Mouse (Mus musculus): ENCODE results near the gene Atpif1. TPM values are rescaled to one million over a fixed set of nuclear protein-coding genes. Genes with fewer than 3 reads are reported as not detected.
A peak's percentile ranks its signal among the peaks of the same experiment; 100 is the strongest.

Atpif1 gene
- total RNA-seq, 2 experiments from 2014 or later, result 311 to 337 TPM

- no peak for DNase-seq
These were observed 5.4 kb downstream of the Atpif1 start for GRCm38 (mm10) chr4:132527917-132528522.

- no peak for DNase-seq
These were observed 6.8 kb downstream of the Atpif1 start for GRCm38 (mm10) chr4:132526678-132527077.

DNA sequence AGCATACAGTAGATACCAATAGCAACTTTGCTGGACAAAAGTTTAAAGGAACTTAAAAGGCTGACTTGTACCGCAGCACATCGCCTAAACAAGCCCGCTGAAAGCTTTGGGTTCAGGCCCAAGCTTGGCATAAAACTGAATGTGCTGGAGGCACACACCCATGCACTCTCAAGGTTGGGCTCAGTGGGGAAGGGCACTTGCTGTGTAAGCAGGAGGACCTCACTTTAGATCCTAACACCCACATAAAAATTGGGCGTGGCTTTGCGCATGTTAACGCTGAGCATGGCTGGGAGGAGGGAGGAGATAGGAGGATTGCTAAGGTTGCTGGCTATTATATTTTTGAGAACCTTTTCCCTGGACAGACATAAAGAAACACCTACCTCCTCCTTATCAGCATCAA is 8.7 kb downstream of the Atpif1 start:
- no peak for DNase-seq

DNA sequence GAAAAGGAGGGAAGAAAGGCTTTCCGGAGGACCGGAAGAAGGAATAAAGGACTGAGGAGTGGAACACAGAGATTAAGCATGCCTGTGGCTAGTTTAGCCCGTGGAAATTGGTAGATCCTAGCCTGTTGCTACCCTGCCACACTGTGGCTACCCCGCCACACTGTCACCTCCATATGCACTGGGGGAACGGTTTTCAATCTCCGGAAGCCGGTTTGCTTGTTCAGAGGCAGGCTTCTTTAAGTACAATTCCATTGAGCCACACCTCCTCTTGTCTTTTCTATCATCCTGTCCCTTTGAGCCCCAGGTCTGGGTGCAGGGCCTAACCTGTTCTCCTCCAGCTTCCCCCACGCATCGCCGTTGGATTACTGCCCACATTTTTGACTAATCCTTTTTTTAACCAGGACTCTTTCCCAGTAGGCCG is 9.1 kb downstream of the Atpif1 start:
- no peak for DNase-seq

GRCm38 (mm10) chr4:132519188-132519587 is 14.3 kb downstream of the Atpif1 start:
- DNase-seq, result no peak

- DNase-seq, result no peak
These were observed 15.4 kb downstream of the Atpif1 start for GRCm38 (mm10) chr4:132518066-132518465.

DNA sequence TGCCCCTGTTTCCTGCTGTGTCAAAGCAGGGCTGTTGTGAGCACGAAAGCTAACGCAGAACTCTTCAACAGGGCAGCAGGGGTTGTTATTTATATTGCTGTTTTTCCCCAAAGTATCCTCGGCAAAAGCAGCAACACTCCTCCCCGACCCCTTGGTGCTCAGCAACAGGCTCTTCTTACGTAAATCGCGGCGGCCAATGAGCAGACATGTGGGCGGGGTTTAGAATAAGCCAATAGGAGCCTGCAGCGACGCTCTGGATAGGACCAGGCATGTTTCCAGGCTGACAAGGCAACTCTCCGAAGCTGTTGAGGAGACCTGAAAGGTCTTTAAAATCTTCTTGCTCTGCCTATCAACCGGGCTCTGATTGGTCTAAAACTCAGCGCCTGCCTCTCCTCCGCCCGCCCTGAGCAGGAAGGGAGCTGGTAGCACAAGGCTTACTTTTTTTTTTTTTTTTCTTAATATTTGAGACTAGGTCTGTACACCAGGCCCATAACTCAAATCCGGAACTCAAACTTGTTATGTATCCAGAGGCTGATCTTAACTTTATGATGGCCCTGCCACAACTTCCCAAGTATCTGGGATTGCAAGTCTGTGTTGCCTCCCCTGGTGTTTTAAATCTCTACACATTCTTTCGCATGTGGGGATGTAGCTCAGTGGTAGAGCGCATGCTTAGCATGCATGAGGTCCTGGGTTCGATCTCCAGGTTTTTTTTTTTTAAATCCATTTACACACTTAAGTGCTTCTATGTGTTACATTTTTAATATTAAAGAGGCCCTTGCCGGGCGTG is 17.9 kb downstream of the Atpif1 start:
- DNase-seq, result peak; percentile 93

DNA sequence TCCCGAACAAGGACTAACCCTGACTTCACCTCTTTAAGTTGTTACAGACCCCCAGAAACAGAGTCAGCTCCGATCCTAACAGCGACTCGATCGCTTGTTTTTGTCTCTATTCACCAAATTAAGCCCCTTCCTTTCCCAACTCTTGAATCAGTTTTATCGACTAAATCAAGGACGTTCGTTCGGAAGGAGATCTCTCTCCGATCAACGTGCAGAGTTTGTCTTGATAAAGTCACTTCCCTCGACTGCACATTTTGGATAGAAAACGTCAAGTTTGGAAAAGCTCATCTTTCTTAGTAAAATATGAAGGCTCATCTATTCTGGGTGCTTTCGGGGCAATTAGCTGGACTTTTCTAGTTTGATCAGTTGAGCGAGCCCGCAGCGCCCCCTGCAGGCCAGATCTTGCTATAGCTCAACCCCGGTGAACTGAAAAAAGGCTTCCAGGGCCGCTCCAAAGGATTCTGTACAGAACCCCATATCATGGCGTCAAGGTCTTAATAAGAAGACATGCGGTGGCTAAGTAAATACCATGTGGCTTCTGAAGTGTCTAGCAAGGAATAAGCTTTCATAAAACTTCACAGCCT is 18.8 kb downstream of the Atpif1 start:
- DNase-seq, result peak; percentile 93

DNA sequence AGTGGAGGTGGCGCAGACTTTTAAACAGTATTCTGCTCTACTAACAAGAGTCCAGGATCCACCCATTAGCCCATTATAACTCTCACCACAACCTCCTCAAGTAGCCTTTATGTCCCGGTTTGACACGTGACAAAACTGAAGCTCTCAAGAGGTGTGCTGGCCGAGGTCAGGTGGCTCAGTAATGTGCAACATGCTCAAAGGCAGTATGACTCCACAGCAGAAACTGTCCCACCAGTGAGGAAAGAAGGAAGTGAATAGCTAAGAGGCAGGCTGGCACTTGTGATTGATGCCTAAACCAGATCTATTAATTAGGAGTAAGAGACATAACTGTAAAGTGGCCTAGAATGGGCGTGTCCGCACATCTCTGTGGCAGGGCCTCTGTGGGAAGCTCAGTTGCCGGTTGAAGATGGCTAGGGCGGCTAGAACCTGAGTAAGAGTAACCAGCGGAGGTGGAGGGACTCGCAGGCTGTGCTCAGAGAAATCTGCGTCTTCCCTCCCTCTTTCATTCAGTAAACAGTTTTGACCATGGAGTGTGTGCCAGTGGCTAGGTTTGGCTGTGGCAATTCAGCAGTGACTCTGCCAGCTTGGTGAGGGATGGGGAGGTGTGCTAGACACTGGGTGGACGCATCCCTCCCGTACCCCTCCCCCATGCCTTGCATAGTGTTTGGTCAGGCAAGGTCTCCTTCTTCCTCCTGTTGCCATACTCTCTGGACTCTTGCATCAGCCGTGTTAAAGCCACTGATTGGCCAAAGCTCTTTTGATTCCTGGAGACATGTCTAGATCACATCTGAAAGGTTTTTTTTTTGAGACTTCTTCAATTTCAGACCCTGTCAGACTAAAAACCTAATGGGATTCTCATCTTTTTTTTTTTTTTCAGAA is 19.8 kb downstream of the Atpif1 start:
- DNase-seq, result peak; percentile 37

GRCm38 (mm10) chr4:132512080-132512479 is 21.4 kb downstream of the Atpif1 start:
- no peak for DNase-seq

DNA sequence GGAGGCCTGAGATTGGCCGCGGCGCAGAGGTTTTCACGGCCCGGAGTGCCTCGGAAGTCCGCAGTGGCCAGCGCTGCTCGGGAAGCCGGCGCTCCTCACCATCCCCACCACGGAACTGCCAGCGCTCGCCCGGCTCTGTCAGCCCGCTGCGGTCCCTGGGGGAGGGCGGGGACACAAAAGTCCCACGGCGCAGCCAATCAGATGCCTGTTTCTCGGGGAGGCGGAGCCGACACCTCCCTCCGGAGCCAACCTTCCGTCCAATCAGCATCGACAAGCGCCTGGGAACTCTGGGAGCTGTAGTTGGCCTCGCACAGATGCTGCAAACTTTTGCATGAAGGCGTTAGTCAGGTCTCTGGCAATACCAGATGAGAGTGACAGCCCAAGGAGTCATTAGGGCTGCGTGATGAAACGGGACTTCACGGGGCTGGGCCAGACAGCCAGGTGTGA is 23.1 kb downstream of the Atpif1 start, which contains the start of gene Sesn2:
Gene Sesn2 (minus strand): TSS at position 150 of the 447 bp plus-strand sequence.
- DNase-seq, result peak; percentile 99

- peak; percentile 87 for DNase-seq
These were observed 23.7 kb downstream of the Atpif1 start for GRCm38 (mm10) chr4:132509621-132510296.

- no peak for DNase-seq
These were observed 26.2 kb downstream of the Atpif1 start for GRCm38 (mm10) chr4:132507210-132507609.

GRCm38 (mm10) chr4:132506250-132506649 is 27.2 kb downstream of the Atpif1 start:
- DNase-seq, result no peak

- DNase-seq, result no peak
These were observed 27.7 kb downstream of the Atpif1 start for GRCm38 (mm10) chr4:132505800-132506199.

DNA sequence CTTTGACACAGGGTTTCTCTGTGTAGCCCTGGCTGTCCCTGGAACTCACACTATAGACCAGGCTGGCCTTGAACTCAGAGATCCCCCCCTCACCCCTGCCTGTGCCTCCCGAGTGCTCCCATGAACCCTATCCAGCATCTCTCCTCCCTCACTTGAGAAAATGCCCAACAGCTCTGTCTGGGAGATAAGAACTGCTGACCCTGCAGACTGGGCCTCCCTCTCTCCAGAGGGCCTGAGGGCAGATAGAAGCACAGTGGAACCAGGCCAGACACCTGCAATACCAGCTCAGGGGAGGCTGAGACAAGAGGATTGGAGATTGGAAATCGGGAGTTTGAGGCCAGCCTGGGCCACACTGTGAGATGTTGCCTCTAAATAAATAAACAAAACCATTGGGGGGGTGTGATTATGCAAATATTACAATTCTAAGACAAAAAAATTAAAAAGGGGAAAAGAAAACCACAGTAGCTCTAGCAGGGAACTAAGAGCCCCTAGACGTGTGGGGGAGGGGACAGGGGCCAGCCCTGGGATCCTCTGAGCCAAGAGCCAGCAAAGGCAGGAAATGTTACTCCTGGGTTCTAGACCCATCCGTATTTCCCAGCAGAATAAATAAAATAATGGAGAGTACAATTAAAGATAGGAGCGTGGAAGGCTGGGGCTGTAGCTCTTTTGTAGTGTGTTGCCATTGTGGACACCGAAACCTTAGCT is 28.3 kb downstream of the Atpif1 start:
- DNase-seq, result no peak

- no peak for DNase-seq
These were observed 30.1 kb downstream of the Atpif1 start for GRCm38 (mm10) chr4:132503344-132503743.

DNA sequence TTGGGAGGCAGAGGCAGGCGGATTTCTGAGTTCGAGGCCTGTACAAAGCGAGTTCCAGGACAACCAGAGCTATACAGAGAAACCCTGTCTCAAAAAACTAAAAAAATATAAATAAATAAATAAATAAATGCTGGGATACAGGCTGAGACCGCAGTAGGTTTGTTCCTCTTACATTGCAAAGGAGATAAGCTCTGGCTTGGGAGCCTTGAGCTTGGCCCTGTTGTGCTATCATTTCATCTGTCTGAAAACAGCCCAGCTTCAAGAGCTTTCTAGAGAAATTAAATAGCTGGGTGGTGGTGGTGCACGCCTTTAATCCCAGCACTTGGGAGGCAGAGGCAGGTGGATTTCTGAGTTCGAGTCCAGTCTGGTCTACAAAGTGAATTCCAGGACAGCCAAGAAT is 31.8 kb downstream of the Atpif1 start:
- DNase-seq, result no peak

- no peak for DNase-seq
These were observed 39.1 kb downstream of the Atpif1 start for GRCm38 (mm10) chr4:132494271-132494918.
